Mouse (Mus musculus) 416B (cell line): ENCODE data around the gene Gm42791.
A peak's percentile ranks its signal among the peaks of the same experiment; 100 is the strongest.

Experiments
- DNase-seq: peaks from one replicate; pipeline ENCODE4 v3.0.0; 2011; ENCODE audit warnings: low read depth

Gene Gm42791

DNA sequence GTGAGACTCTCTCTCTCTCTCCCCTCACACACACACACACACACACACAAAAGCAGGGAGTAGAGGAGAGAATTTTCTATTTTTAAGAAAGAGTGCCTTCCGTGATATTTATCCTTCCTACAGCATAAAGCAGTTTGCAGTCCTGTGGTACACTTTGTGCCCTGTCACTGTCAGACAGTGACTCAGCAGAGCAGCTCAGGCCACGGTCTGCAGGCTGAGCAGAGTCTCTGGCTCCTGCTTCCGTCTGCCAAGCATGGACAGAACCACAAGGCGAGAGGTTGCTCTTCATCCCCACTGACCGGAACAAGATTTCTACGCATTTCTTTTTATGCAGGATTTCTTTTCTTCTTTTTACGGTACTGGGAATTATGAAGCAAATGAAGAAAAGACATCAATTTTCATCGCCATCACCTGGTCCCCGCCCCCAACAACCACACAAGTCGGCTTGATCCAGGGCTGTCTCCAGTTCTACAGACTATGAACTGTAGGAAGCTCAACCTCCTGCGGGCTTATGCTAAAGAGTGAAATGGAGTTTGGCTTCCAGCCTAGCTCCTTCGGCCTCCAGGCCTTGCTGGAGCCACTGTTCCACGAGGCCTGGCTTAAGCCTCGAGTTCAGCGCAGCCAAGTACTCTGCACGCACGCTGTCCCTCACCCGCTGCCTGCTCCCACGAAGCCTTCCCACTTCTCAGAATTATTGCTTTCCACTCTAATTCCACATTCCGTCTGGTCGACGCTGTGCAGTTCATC is 40.5 kb downstream of the Gm42791 start:
- peak; percentile 94 for DNase-seq

DNA sequence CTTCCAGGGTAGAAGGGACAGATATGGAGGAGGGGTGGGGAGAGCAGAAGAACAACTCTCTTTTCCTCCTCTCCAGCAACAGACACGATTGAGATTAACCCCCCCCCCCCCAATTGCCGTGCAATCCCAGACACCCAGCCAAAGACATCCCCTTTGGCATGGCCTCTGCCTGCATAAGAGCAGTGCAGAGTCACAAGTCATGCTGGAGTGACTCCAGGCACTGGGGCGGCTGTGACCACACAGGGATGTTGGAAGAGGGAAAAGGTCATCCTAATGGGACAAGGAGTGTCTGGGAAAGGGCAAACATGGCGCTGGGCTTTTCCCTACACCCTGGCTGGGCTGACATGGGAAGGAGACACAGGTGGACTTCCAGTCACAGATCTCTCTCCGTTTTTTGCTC is 41.8 kb downstream of the Gm42791 start:
- no peak for DNase-seq

DNA sequence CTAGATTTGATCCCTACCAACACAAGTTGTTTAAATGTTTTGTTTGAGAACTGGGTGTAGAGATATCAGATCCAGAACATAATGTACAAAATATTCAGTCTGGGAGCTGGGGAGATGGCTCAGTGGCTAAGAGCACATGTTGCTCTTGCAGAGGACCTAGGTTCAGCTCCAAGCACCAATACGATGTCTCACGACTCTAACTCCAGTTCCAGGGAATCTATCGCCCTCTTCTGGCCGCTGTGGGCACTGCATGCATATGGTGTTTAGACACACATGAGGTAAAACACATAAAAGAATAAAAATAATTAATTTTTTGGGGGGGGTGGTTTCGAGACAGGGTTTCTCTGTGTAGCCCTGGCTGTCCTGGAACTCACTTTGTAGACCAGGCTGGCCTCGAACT is 42.5 kb downstream of the Gm42791 start:
- DNase-seq: peak; percentile 59

DNA sequence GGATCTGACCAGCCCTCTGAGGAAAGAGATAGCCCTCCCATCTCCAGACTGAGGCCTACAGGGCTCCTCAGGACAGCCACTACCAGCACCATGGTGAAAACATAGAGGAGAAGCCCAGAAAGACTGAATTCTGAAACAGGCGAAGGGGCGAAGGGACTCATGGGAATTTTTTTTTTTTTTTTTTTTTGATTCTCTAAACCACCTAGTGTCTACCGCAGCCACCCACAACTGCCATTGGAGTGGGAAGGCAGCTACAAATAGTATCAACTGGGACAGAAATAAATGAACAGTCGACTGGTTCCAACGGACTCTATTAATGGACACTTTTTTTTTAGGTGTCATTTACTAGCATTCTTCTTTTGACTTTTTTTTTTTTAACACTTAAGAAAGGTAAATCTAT is 43.6 kb downstream of the Gm42791 start:
- no peak for DNase-seq

DNA sequence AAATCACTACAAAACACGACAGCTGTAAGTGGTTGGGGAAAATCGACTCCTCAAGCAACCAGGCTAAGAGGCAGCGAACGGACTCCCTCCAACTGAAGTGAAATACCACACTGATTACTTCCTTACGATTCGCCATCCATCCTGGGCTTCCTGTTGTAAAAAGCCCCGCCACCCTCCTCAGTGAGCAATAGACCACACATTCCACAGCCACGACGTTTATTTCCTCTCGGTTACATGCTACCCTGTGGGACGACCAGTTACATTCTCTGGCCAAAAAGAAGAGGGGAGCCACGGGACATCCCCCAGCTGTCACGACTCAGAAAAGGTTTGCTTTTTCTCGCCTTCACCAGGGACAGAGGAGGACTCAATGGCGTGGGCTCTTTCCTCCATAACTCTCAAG is 44.9 kb downstream of the Gm42791 start:
- peak; percentile 86 for DNase-seq

DNA sequence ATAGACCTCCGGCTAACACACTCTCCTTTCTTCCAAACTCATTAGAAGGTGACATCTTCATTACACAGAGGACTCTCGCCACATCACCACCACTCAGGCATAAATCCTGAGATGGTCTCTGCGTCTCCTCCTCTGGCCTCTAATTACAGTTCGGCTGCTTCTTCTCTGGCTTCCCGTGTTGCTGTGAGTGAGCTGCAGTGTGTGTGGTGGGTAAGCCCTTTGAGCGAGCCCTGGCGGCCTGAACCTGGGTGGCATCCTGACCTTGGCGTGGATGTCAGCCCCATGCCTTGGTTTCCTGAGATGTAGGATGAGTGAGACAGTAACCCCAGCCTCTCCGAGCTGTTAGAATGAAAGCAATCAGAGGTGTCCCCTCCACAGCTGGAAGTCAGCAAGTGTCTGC is 46.4 kb downstream of the Gm42791 start:
- no peak for DNase-seq

DNA sequence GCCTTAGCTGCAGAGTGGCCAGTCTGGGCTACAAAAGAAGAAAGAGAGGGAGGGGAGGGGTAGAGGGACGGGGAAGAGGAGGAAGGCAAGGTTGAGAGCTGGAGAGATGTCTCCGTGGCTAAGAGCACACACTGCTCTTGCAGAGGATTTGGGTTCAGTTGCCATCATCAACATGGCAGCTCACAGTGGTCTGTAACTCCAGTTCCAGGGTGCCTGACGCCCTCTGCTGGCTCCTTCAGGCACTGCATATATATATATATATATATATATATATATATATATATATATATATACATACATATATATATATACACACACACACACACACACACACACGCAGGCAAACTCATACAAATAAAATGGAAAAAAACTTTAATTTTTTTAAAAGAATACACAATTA is 47.5 kb downstream of the Gm42791 start:
- no peak for DNase-seq

DNA sequence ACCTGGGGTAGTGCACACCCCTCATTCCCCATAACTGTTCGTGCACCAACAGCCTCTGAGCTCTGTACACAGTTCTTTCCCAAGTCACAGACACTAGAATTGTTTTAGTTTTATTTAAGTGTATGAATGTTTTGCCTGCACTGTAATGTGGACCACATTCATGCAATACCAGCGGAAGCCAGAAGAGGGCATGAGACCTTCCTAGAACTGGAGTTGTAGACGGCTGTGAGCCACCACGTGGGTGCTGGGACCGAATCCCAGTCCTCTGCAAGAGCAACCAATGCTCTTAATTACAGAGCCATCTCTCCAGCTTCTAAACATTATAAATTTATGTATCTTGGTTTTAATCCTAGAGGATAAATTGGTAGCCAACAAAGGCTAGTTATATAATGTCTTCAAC is 48.2 kb downstream of the Gm42791 start:
- DNase-seq: no peak

DNA sequence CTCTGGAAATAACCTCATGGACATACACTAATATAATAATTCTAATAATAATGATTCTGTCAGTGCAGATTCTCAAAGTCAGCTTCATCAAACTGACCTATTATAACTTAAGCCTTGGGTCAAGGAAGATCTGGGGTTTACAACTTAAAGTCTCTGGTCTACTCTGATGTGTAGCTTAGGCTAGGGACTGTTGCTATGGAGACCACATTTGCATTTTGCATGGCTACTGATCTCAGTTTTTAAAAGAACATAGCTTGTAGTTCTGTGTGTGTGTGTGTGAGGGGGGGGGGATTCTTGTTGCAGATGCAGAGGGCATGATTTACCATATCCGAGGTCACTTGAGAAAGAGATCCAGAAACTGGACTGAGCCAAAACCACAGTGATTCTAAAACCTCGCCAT is 49.2 kb downstream of the Gm42791 start:
- DNase-seq: no peak

DNA sequence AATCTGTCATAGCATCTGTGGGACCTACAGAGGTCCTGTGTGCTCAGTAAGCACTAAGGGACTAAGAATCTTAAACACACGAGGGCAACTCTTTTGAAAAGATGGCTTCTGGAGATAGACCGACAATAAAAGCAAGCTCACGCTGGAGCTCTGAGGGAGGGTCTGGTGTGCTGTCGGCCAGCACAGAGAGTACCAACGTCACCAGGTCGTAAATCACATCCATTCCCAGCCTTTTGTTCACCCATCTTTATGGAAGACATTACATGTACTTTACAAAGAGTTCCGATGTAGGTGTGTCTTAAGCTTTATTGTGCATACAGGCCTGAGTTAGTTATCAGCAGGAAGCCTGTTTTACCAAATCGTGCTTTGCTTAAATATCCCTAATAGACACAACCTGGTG is 50.9 kb downstream of the Gm42791 start:
- DNase-seq: no peak

DNA sequence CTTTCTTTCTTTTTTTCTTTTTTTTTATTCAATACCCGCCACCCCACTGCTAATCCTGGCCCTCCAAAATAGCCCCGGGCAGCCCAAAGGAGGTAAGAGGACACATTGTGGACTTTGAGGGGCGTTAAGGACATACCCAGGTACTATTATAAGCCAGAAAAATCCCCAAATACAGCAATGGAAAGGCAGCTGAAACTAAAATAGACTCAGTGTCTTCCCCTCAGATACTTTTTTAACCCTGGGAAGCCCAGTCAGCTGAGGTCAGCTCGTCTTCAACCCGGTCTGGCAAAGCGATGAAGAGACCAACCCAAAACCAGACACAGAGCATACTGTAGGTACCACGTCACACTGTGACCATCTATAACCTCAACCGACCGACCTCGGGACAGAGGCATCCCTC is 51.5 kb downstream of the Gm42791 start:
- DNase-seq: no peak

DNA sequence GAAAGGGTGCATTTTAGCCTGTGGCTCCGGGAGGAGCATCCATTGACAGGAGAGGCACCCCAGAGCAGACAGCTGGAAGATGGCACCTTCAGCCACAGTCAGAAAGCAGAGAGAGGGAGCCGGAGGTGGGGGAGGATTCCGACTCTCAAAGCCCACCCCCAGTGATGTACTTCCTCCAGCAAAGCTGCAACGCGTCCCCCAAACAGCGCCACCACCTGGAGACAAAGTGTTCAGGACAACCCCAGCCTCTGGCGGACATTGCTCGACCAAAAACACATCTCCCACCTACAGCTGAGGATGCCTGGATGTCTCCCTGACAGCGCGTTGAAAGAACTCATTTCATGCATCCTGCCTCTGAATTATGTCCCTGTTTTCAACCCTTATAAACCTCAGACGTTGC is 52.0 kb downstream of the Gm42791 start:
- no peak for DNase-seq

DNA sequence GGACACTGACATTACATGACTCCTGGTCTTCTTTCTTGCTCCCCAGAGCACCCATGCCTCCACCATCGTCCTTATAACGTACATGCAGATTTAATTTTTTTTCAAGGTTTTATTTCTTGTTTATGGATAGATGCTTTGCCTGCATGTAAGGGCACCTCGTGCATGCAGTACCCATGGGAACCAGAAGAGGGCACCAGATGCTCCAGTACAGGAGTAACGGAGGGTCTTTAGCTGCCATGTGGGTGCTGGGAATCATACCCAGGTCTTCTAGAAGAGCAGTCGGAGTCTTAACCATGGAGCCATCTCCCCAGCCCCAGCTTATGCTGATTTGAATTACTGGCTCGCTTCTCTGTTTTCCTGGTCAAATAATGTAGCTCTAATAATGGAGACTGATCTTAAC is 52.6 kb downstream of the Gm42791 start:
- DNase-seq: no peak

DNA sequence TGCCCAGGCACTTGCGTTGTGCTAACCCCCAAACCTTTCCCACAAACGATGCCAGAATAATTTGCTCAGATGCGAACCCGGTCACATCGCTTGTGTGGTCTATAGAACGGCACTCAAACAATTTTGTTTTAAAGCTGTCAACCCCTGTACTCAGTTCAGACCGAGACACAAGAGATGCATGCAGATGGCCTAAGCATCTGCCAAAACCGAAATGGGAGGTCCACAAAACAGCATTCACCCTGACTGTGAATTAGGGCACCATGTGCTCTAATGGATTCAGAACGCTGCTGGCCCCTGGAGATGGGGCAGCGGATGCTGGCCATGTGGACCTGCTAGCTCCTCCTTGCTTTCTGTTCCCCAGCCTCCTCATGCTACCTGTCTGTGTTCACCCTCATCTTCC is 53.1 kb downstream of the Gm42791 start:
- no peak for DNase-seq

DNA sequence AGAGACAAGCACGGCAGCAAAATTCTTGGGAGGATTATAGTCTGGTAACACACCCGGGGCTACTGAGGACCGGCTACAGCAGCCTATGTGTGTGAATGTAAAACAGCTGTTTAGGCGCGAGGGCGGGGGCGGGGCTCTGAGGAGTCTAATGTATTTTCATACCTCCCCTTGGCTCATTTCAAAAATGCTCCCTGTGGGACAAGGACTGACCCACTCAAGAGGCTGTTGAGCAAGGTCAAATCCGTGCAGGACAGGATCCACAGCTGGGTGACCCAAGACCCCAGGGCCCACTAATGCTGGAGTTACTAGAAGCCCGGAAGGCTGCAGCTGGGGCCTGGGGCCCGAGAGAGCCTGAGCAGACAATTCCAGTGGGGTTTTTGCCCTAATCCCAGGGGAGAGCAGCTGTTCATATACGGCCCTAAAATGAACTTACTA is 55.0 kb downstream of the Gm42791 start:
- no peak for DNase-seq

DNA sequence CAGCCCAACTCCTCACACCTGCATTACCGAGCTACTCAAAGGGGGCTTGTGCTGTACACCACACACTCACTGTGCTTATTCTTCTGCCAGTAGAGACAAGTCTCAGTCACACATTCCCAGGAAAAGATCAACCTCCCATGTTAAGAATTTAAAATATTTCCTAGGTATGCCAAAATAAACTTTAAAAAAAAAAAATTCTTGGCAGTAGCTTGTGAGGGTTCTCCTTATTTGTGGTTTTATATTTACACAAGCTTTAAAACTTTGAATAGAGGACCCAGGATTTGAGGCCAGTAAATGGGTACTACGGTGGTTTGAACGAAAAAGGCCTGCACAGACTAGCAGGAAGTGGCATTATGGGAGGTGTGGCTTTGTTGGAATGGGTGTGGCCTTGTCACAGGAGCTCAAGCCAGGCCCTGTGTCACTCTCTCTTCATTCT is 58.4 kb downstream of the Gm42791 start:
- no peak for DNase-seq

DNA sequence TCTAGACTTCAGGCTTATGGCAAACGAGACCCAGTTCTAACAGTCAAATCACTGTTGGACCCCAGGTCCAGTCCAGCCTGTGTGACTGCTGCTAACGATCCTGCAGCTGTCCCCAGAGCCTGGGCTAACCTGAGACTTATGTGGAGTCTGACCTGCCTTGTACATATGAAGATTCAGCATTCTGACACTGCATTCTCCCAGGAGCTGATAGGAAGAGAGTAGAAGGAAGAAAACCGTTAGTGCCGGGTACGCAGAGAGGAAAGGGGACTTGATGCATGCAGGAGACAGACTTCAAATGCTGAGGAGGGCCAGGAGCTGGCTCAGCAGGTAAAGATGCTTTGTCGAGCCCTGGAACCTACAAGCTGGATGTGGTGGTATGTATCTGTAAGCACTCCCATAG is 59.1 kb downstream of the Gm42791 start:
- no peak for DNase-seq

DNA sequence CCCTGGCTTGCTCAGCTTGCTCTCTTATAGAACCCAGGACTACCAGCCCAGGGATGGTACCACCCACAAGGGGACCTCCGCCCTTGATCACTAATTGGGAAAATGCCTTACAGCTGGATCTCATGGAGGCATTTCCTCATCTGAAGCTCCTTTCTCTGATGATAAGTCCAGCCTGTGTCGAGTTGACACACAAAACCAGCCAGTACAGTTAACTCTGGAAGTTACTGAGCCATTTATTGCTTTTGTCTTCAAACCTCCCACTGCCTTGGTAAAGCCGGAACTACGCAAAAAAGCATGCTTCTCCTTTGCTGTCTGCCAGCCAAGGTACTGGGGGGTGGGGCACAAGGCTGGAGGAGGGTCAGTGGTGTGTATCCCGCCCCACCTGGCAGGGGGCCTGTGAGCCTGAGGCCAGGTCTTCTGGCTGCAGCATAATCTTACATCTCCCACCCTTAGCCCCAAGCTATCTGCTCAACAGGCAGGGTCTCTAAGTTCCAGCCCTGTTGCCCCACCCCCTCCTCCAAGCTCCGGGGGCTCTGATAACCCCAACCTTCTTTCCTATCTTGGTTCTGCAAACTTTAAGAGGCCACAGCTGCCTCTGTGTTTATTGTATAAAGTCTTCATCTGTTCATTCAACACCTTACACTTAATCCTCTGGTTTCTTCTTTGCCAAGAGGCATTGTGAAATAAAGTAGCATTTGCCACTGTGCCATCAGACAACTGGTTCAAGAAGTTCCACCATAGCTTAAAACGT is 59.7 kb downstream of the Gm42791 start:
- no peak for DNase-seq

DNA sequence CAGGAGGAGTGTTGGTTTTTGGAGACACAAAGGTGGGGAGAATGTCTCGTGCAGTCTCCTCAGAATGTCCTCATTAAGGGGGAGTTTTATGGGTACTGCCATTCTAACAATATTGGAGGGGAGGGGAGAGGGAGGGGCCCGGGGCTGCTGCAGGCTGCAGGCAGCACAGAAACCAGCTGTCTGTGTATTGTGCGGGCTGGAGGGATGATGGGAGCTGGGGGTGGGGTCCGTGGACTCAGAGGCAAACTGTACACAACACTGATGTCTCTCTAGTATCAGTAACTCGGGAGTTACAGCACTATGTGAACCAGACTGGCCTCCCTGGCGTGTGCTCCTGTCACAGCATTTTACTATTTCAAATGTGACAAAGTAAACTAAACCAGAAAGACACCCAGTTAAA is 60.5 kb downstream of the Gm42791 start:
- no peak for DNase-seq

DNA sequence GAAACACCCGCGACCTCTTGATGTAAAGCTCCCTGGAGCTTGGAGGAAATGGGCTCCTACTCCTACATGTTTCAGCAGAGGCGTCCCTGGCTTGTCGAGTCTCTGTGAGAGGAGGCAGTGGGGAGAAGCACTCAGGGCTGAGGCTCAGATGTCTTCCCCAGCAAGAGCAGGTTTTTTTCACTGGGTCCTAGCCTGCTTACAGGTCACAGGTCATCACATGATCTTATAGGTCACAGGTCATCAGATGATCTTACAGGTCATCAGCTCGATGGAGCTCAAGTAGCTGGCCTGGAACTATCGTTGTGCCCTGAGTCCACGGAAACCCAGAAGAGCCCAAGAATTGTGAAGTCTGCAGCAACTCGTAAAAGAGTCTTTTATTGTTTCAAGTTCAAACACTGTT is 61.2 kb downstream of the Gm42791 start:
- no peak for DNase-seq

DNA sequence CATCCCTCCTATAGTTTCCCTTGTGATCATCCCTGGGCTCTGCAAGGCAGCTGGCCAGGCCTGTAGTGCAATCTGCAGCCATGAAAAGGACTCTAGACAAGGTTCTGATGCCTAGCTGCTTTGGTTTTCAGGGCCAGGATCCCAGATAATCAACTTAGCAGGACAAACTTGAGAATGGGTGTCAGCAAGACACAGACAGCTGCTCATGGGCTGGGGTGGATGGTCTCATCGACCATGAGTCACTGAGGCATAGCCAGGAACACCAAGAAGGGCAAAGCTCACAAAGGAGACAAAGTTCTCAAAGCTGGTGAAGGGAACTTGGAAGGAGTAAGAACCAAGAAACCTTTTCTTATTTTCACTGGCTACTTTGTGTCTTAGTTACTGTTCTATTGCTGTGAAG is 63.6 kb downstream of the Gm42791 start:
- no peak for DNase-seq

DNA sequence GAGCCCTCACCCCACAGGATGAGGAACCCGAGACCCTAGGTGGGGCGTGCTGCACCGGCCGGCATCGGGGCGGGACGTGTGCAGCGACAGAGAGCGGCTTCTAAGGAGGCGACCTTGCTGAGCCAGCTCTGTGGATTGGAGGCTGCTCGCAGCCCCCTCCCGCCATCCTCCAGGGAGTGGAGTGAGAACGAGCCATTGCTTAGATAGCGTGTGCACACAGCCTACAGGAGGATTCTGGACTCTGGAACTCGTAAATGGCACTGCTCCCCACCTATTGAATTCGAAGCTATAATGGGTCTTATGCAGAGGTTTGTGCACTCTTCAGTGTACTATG is 65.9 kb downstream of the Gm42791 start, which contains the start of gene Katnal1:
Gene Katnal1, minus strand, starts transcription at position 205 of the 334 bp plus-strand sequence.
- DNase-seq: no peak

DNA sequence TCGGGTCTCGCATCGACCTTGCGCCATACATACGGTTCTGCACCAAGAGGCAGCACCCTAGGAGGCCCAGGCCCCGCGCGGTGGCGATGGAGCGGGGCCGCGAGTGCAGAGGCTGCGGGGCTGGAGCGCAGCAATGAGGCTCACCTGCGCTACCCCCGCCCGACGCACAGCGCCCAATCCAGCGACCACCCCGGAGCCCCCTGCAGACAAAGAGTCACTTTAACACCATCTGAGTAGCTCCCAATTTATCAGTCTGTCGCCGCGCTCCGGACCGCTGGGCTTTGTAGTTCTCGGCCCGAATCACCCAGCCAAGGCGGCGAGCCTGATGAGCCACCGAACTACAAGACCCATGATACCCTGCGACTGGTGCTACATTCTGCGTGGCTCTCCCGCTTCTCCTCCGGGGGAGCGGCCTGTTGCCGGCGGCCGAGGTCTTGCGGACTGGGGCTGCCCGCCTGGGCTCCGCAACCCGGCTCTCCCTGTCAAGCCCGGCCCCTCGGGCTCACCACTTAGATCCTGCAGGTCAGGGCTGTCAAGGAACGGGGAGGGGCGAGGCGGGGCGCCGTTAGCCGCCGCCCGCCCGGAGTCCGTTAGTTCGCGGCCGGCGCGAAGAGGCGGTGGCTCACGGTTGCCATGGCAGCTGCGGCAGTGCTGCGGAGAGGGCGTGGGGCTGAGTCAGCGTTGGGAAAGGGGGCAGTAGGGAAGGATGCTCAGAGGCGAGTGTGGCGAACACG is 66.4 kb downstream of the Gm42791 start:
- DNase-seq: peak; percentile 96
